Mouse (Mus musculus) limb, embryonic 11.5 days (tissue): ENCODE data around the gene Ifi35. TPM values are rescaled to one million over a fixed set of nuclear protein-coding genes. Genes with fewer than 3 reads are reported as not detected.
"Not testable (repeated sequence)": the region's sequence is repeated elsewhere in the genome, so short reads cannot be mapped to it uniquely, and the experiment has no call there.

Experiments
- ATAC-seq: fragments of 200-750 bp; cut with Nextera tagmentation; 2 replicates; pipeline ENCODE4 v1.8.0; 2017; ENCODE audit warnings: low read depth; ENCODE audit not compliant: insufficient number of reproducible peaks, low FRiP score, low TSS enrichment
- DNase-seq: peaks from one replicate; pipeline ENCODE4 v3.0.0-alpha.2; 2015; ENCODE audit warnings: low spot score
- H3K27ac ChIP-seq: fragments of 300-500 bp; sonication (generic); replicated peaks from 2 replicates; pipeline ENCODE4 v1.5.1; 2014; ENCODE audit warnings: low read depth, mild to moderate bottlenecking, low read length
- H3K27me3 ChIP-seq: fragments of 300-500 bp; sonication (generic); 2 replicates; pipeline ENCODE4 v1.6.1; 2014; ENCODE audit warnings: mild to moderate bottlenecking, low read length, mixed read lengths; ENCODE audit not compliant: control insufficient read depth, insufficient read depth
- H3K36me3 ChIP-seq: fragments of 300-500 bp; sonication (generic); 2 replicates; pipeline ENCODE4 v1.6.1; 2014; ENCODE audit warnings: mild to moderate bottlenecking, low read length, moderate library complexity, mixed read lengths; ENCODE audit not compliant: control insufficient read depth, insufficient read depth
- H3K4me1 ChIP-seq: fragments of 300-500 bp; sonication (generic); 2 replicates; pipeline ENCODE4 v1.6.1; 2014; ENCODE audit warnings: low read length, mixed read lengths; ENCODE audit not compliant: control insufficient read depth, insufficient read depth
- H3K4me2 ChIP-seq: fragments of 300-500 bp; sonication (generic); 2 replicates; pipeline ENCODE4 v1.6.1; 2014; ENCODE audit warnings: low read depth, mild to moderate bottlenecking, moderate library complexity; ENCODE audit not compliant: severe bottlenecking
- H3K4me3 ChIP-seq: fragments of 300-500 bp; sonication (generic); 2 replicates; pipeline ENCODE4 v1.5.1; 2014; ENCODE audit warnings: low read depth, low read length
- H3K9ac ChIP-seq: fragments of 300-500 bp; sonication (generic); 2 replicates; pipeline ENCODE4 v1.6.1; 2014; ENCODE audit warnings: mild to moderate bottlenecking, low read length
- H3K9me3 ChIP-seq: fragments of 300-500 bp; sonication (generic); 2 replicates; pipeline ENCODE4 v1.6.1; 2016; ENCODE audit warnings: low read length; ENCODE audit not compliant: control insufficient read depth
- WGBS: fragments of 180-500 bp; shearing (Covaris S2); extraction: QIAGEN DNeasy Blood & Tissue Kit; methylation state at CpG from one replicate; pipeline ENCODE4 v1.1.7; 2014; 5-methylcytosine and 5-hydroxymethylcytosine counted together
- polyA plus RNA-seq: library from polyadenylated mRNA; unstranded; fragments of >200 nt; fragmentation: Nextera tagmentation; extraction: Ambion mirVana; gene quantifications from 2 replicates; pipeline ENCODE4 v1.2.1, GENCODE M21; 2014

Gene Ifi35
- polyA plus RNA-seq, 1 experiment from 2014 or later, result 3.3 TPM

- WGBS, result 3% methylated on average over 13 of the region's 13 CpGs
- H3K27me3 ChIP-seq, result no peaks in the 10 kb centered on the region
- ATAC-seq (no peak), DNase-seq (no peak)
- no peaks in the 10 kb centered on the region for H3K9me3 ChIP-seq
- H3K4me1 ChIP-seq, result peaks cover 26% of the 10 kb centered on the region
- no peaks in the 10 kb centered on the region for H3K36me3 ChIP-seq
- peak overlapping the region; percentile 94 for H3K4me2 ChIP-seq
- peak overlapping the region; percentile 66 for H3K9ac ChIP-seq
- H3K4me3 ChIP-seq, result peak overlapping the region; percentile 71
- no peak overlapping the region for H3K27ac ChIP-seq
Observed at GRCm38 (mm10) chr11:101468731-101469130, 20.5 kb downstream of the Ifi35 start.

GRCm38 (mm10) chr11:101469155-101469554, 20.9 kb downstream of the Ifi35 start:
- no peaks in the 10 kb centered on the region for H3K36me3 ChIP-seq
- H3K9me3 ChIP-seq, result no peaks in the 10 kb centered on the region
- no peak overlapping the region for H3K9ac ChIP-seq

GRCm38 (mm10) chr11:101470206-101470605, 22.0 kb downstream of the Ifi35 start:
- Histone ChIP-seq H3K27me3 (no peaks in the 10 kb centered on the region), H3K9ac (no peak overlapping the region), H3K27ac (no peak overlapping the region), H3K9me3 (no peaks in the 10 kb centered on the region), H3K4me3 (no peak overlapping the region), H3K4me1 (peaks cover 15% of the 10 kb centered on the region; the same call in 1 of the 2 replicates), H3K36me3 (no peaks in the 10 kb centered on the region), H3K4me2 (no peak overlapping the region)
- DNase-seq (no peak), ATAC-seq (no peak)
- WGBS, result 59% methylated on average over 7 of the region's 7 CpGs

More at GRCm38 (mm10) chr11:101469155-101469554, 20.9 kb downstream of the Ifi35 start:
- Histone ChIP-seq H3K4me3 (peak overlapping the region; percentile 71; the same call in 1 of the 2 replicates), H3K27me3 (no peaks in the 10 kb centered on the region), H3K27ac (no peak overlapping the region), H3K4me2 (peak overlapping the region; percentile 94), H3K4me1 (peaks cover 21% of the 10 kb centered on the region; the same call in 1 of the 2 replicates)
- 79% methylated on average over 4 of the region's 4 CpGs for WGBS
- DNase-seq (no peak), ATAC-seq (no peak)

GRCm38 (mm10) chr11:101471926-101472325, 23.7 kb downstream of the Ifi35 start:
- ATAC-seq (no peak), DNase-seq (no peak)

GRCm38 (mm10) chr11:101472336-101472735, 24.1 kb downstream of the Ifi35 start:
- 48% methylated on average over 7 of the region's 7 CpGs for WGBS

More at GRCm38 (mm10) chr11:101471926-101472325, 23.7 kb downstream of the Ifi35 start:
- Histone ChIP-seq H3K4me2 (no peak overlapping the region), H3K4me3 (no peak overlapping the region), H3K9ac (no peak overlapping the region), H3K27me3 (no peaks in the 10 kb centered on the region), H3K4me1 (peaks cover 11% of the 10 kb centered on the region; the same call in 1 of the 2 replicates), H3K27ac (no peak overlapping the region), H3K36me3 (no peaks in the 10 kb centered on the region), H3K9me3 (no peaks in the 10 kb centered on the region)
- WGBS, result 73% methylated on average over 3 of the region's 3 CpGs

GRCm38 (mm10) chr11:101473686-101474085, 25.5 kb downstream of the Ifi35 start:
- DNase-seq, H3K36me3 ChIP-seq, H3K4me3 ChIP-seq, H3K9ac ChIP-seq, H3K9me3 ChIP-seq, H3K27me3 ChIP-seq, H3K4me1 ChIP-seq, H3K27ac ChIP-seq, H3K4me2 ChIP-seq, ATAC-seq: not testable (repeated sequence)
- WGBS, result 71% methylated on average over 1 of the region's 1 CpGs

More at GRCm38 (mm10) chr11:101472336-101472735, 24.1 kb downstream of the Ifi35 start:
- Histone ChIP-seq H3K9me3 (no peaks in the 10 kb centered on the region), H3K27me3 (no peaks in the 10 kb centered on the region), H3K27ac (no peak overlapping the region), H3K4me3 (no peak overlapping the region), H3K9ac (no peak overlapping the region), H3K4me1 (peaks cover 11% of the 10 kb centered on the region; the same call in 1 of the 2 replicates), H3K4me2 (no peak overlapping the region), H3K36me3 (no peaks in the 10 kb centered on the region)
- no peak for DNase-seq
- ATAC-seq, result no peak

GRCm38 (mm10) chr11:101474298-101474697, 26.1 kb downstream of the Ifi35 start:
- DNase-seq, result no peak
- no peaks in the 10 kb centered on the region; the same call in 1 of the 2 replicates for H3K4me1 ChIP-seq
- H3K36me3 ChIP-seq, result no peaks in the 10 kb centered on the region
- H3K9ac ChIP-seq, result no peak overlapping the region
- no peak for ATAC-seq
- no peaks in the 10 kb centered on the region for H3K27me3 ChIP-seq
- H3K4me3 ChIP-seq, result no peak overlapping the region
- H3K4me2 ChIP-seq, result no peak overlapping the region
- no peak overlapping the region for H3K27ac ChIP-seq
- WGBS, result 87% methylated on average over 5 of the region's 5 CpGs
- no peaks in the 10 kb centered on the region for H3K9me3 ChIP-seq

- H3K4me2 ChIP-seq, H3K9ac ChIP-seq, H3K27ac ChIP-seq, H3K27me3 ChIP-seq, H3K9me3 ChIP-seq, H3K36me3 ChIP-seq, ATAC-seq, H3K4me1 ChIP-seq, DNase-seq, H3K4me3 ChIP-seq: not testable (repeated sequence)
- WGBS, result 88% methylated on average over 4 of the region's 4 CpGs
Observed at GRCm38 (mm10) chr11:101476361-101476760, 28.2 kb downstream of the Ifi35 start.

GRCm38 (mm10) chr11:101477194-101477551, 29.0 kb downstream of the Ifi35 start:
- Histone ChIP-seq H3K9me3 (no peaks in the 10 kb centered on the region), H3K4me1 (no peaks in the 10 kb centered on the region; the same call in 1 of the 2 replicates), H3K9ac (no peak overlapping the region), H3K27ac (no peak overlapping the region), H3K4me2 (no peak overlapping the region), H3K4me3 (no peak overlapping the region), H3K36me3 (no peaks in the 10 kb centered on the region), H3K27me3 (no peaks in the 10 kb centered on the region)
- 54% methylated on average over 4 of the region's 4 CpGs for WGBS
- DNase-seq, result no peak
- ATAC-seq, result no peak
